Mouse (Mus musculus) liver, adult 2 months (tissue): Measurements from ENCODE around the gene Eef1a1. TPM values are rescaled to one million over a fixed set of nuclear protein-coding genes. Genes with fewer than 3 reads are reported as not detected.
"Not testable (repeated sequence)": the region's sequence is repeated elsewhere in the genome, so short reads cannot be mapped to it uniquely, and the experiment has no call there.

Experiments
- DNase-seq: peaks from one replicate; pipeline ENCODE4 v3.0.0-alpha.2; 2011; ENCODE audit warnings: low read depth, low spot score; ENCODE audit errors: extremely low read depth
- H3K27ac ChIP-seq: fragments of 200-500 bp; replicated peaks from 2 replicates; pipeline ENCODE4 v1.5.1; 2012; ENCODE audit warnings: low read depth, mild to moderate bottlenecking, control low read depth, inconsistent platforms, low read length; ENCODE audit not compliant: insufficient read depth
- H3K27me3 ChIP-seq: fragments of 200-500 bp; 2 replicates; pipeline ENCODE4 v1.6.1; 2012; ENCODE audit warnings: mild to moderate bottlenecking, moderate library complexity, low read length, inconsistent platforms; ENCODE audit not compliant: control insufficient read depth, insufficient read depth
- H3K36me3 ChIP-seq: fragments of 200-500 bp; 2 replicates; pipeline ENCODE4 v1.6.1; 2012; ENCODE audit warnings: low read length, inconsistent platforms; ENCODE audit not compliant: control insufficient read depth, insufficient read depth
- H3K4me1 ChIP-seq: fragments of 200-500 bp; 2 replicates; pipeline ENCODE4 v1.6.1; 2011; ENCODE audit warnings: low read length; ENCODE audit not compliant: control insufficient read depth, insufficient read depth
- H3K4me3 ChIP-seq: fragments of 200-500 bp; 2 replicates; pipeline ENCODE4 v1.5.1; 2011; ENCODE audit warnings: low read depth, mild to moderate bottlenecking, control low read depth, low read length, moderate library complexity; ENCODE audit not compliant: insufficient read depth
- H3K79me2 ChIP-seq: fragments of 200-500 bp; 2 replicates; pipeline ENCODE4 v1.6.1; 2012; ENCODE audit warnings: inconsistent platforms, mild to moderate bottlenecking, low read length, moderate library complexity; ENCODE audit not compliant: control insufficient read depth, insufficient read depth
- H3K9ac ChIP-seq: fragments of 200-500 bp; 2 replicates; pipeline ENCODE4 v1.6.1; 2012; ENCODE audit warnings: low read depth, mild to moderate bottlenecking, control low read depth, inconsistent platforms, low read length
- CTCF ChIP-seq: fragments of 200-500 bp; IDR thresholded peaks from 2 replicates; pipeline ENCODE4 v1.5.1; 2011; ENCODE audit warnings: low read depth, low read length, control low read depth
- POLR2A ChIP-seq: fragments of 200-500 bp; IDR thresholded peaks from 2 replicates; pipeline ENCODE4 v1.6.1; 2011; ENCODE audit warnings: low read length, control low read depth; ENCODE audit not compliant: insufficient read depth; ENCODE audit errors: extremely low read depth
- WGBS: fragments of 180-500 bp; shearing (Covaris S2); methylation state at CpG from one replicate; pipeline ENCODE4 v1.1.7; 2018; 5-methylcytosine and 5-hydroxymethylcytosine counted together
- polyA plus RNA-seq: library from polyadenylated mRNA; depleted of rRNA; stranded (reverse); fragments of >200 nt; gene quantifications from 2 replicates; pipeline ENCODE4 v1.2.3, GENCODE M21; 2012
- total RNA-seq: library from RNA; depleted of rRNA; stranded (reverse); fragments of >200 nt; gene quantifications from 2 replicates; pipeline ENCODE4 v1.2.3, GENCODE M21; 2014

Gene Eef1a1
- total and polyA plus RNA-seq, 2 experiments: 2,707 to 7,986 TPM

DNA sequence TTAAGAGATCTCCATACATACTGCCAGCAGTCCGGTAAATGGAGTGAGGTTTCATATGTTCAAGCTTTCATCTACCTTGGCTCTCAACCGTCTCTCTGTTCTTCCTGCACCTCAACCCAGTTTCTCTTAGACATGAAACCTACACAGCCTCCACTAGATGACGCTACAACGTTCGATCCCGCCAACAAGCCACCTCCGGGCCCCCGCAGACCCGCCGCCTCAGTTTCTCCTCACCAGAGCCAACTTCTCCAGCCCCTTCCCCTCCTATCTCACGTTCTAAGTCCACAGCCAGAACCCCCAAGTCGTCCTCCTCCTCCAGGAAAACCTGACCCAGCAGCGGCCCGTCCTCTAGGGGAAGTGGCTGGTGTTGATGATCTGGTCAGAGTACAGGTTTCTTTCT lies 32.7 kb upstream of the Eef1a1 start:
- WGBS: 7% methylated on average over 14 of the region's 14 CpGs
- Histone ChIP-seq H3K79me2 (no peaks in the 10 kb centered on the region), H3K27ac (peak overlapping the region; percentile 78), H3K4me3 (peak overlapping the region; percentile 54), H3K36me3 (no peaks in the 10 kb centered on the region), H3K4me1 (peaks cover 9% of the 10 kb centered on the region), H3K27me3 (no peaks in the 10 kb centered on the region), H3K9ac (peak overlapping the region; percentile 89)
- TF ChIP-seq POLR2A (no peak), CTCF (peak; percentile 58)
- peak; percentile 76 for DNase-seq

DNA sequence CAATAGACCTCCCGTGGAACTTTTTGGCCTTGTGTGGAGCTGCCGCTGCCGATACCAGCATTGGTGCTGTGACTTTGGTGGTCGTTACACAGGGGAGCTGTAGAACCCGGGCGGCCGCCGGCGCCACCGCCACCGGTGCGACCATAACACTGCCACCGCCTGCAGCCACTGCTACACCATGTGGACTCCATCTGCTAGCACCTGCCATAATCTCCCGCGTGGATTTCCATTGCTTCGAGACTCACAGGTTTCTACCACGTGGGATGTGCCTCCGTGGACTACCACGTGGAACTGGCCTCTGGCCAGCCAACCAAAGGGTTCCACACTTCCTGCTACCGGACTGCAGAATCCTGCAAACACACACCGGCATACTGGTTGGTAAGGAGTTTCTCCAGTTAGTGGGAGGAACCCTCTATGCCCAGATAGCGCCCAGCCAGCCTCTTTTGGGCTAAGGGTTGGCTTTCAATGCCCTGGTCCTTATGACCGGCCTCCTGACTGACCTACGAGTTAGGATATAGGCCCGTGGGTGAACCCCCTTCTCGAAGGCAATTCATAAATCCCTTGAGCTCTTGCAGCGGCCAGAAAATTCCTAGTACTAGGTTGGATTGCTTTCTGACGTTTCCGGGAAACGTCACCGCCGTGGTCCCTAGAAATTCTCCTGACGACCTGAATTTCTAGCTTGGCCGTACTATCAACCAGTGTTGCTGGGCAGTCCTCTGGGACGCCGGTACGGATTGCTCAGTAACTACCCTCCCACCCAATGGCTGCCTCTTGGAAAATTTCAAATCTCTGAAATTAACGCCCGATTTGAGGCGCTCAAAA lies 32.0 kb upstream of the Eef1a1 start:
- peak overlapping the region; percentile 78 for H3K27ac ChIP-seq
- no peaks in the 10 kb centered on the region for H3K27me3 ChIP-seq
- 1% methylated on average over 40 of the region's 40 CpGs for WGBS
- no peaks in the 10 kb centered on the region for H3K79me2 ChIP-seq
- H3K4me3 ChIP-seq: peak overlapping the region; percentile 54
- DNase-seq: peak; percentile 88
- H3K4me1 ChIP-seq: peaks cover 3% of the 10 kb centered on the region; the same call in 1 of the 2 replicates
- TF ChIP-seq CTCF (no peak), POLR2A (no peak)
- no peaks in the 10 kb centered on the region for H3K36me3 ChIP-seq
- peak overlapping the region; percentile 89 for H3K9ac ChIP-seq

DNA sequence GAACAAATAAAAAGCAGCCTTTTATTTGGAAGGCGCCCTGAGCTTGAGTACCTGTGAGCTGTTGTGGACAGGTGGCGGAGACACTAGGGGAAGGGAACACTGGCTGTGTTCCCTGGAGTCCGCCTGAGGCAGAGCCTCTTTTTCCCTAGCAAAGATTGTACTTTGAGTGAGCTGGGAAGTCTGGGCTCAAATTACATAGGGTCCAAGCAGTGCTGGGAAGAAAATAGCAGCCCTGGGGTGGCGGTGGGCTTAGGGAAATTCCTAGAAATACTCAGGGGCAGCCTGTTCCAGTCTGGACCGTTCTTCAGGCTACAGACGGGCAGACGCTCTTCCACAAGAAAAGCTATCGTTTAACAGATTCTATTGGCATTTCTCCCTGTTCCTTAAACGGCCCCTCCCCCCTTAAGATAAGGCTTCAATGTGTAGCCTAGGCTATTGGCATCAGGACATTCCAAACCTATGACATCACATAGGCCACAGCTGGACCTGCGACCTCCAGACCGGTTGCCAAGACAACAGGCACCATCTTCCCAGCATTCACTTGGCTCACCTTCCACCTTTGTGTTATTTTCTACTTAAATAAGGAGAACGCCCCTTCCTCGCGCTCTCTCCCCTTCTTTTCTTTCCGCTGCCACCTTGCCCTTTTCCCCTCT lies 31.3 kb upstream of the Eef1a1 start:
- Histone ChIP-seq H3K9ac (peak overlapping the region; percentile 89), H3K27me3 (no peaks in the 10 kb centered on the region), H3K4me1 (peaks cover 3% of the 10 kb centered on the region; the same call in 1 of the 2 replicates), H3K27ac (peak overlapping the region; percentile 78), H3K4me3 (peak overlapping the region; percentile 54), H3K36me3 (no peaks in the 10 kb centered on the region), H3K79me2 (no peaks in the 10 kb centered on the region)
- WGBS: 7% methylated on average over 15 of the region's 15 CpGs
- no peak for TF ChIP-seq POLR2A
- TF ChIP-seq CTCF: no peak
- peak; percentile 83 for DNase-seq

DNA sequence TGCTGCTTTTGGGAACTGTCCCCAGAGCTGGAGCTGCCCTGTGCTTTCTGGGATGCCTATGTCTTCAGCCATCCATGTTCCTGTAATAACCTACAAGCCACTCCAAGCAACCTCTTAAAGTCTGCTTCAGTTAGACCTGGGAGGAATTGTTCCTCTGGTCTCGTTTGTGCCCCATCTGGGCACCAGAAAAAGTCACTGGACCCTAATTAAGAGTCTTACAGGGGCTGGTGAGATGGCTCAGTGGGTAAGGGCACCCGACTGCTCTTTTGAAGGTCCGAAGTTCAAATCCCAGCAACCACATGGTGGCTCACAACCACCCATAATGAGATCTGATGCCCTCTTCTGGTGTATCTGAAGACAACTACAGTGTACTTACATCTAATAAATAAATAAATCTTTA lies 28.3 kb upstream of the Eef1a1 start:
- H3K4me3 ChIP-seq, H3K27me3 ChIP-seq, DNase-seq, H3K27ac ChIP-seq, H3K9ac ChIP-seq, H3K36me3 ChIP-seq, H3K79me2 ChIP-seq: not testable (repeated sequence)
- 48% methylated on average over 3 of the region's 3 CpGs for WGBS
- peaks cover 19% of the 10 kb centered on the region for H3K4me1 ChIP-seq

DNA sequence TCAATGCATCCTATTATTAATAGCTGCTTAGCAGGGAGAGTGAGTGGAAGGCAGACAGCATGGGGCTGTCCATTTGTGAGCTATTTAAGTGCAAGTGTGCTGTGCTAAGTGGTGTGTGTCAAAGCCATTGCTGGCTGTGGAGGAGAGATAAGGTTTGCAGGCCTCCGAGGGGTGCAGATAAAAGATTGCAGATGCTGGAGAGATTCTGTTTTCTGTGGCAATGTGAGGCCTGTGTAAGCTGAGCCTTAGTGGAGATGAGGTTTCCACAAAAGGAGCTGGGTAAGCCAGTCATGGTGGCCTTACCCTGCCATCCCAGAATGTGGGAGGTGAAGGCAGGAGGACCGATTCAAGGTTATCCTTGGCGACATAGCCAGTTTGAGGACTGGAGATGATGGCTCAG lies 27.2 kb upstream of the Eef1a1 start:
- H3K27me3 ChIP-seq: no peaks in the 10 kb centered on the region
- no peak overlapping the region for H3K9ac ChIP-seq
- DNase-seq: no peak
- peaks cover 24% of the 10 kb centered on the region for H3K4me1 ChIP-seq
- WGBS: 85% methylated on average over 3 of the region's 3 CpGs
- no peaks in the 10 kb centered on the region for H3K36me3 ChIP-seq
- TF ChIP-seq CTCF (no peak), POLR2A (no peak)
- H3K4me3 ChIP-seq: no peak overlapping the region
- no peak overlapping the region for H3K27ac ChIP-seq
- no peaks in the 10 kb centered on the region for H3K79me2 ChIP-seq

DNA sequence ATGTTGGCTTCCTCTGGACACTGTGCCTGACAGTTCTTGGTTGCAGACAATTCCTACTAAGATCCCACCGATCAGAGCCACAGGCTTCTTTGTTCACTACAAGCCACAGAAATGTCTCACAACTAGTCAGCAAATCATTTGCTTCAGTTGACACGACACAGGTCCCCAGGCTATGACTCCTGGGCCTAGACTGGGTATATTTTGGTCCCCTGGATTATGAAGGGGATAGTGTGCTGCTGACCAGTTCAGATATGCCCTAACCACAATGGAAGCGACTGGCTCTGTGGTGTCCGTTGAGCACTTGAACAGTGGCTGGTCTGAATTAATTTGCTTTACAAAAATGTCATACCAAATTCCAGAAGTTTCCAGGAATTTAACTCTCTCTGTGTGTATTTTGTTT lies 25.7 kb upstream of the Eef1a1 start:
- TF ChIP-seq CTCF: no peak
- no peak for TF ChIP-seq POLR2A
- H3K79me2 ChIP-seq: no peaks in the 10 kb centered on the region
- H3K27me3 ChIP-seq: no peaks in the 10 kb centered on the region
- H3K36me3 ChIP-seq: no peaks in the 10 kb centered on the region
- H3K4me3 ChIP-seq: no peak overlapping the region
- WGBS: 78% methylated on average over 4 of the region's 4 CpGs
- H3K4me1 ChIP-seq: peaks cover 21% of the 10 kb centered on the region
- no peak overlapping the region for H3K9ac ChIP-seq
- peak overlapping the region; percentile 67 for H3K27ac ChIP-seq
- no peak for DNase-seq
